Mouse (Mus musculus): ENCODE measurements at regions not wholly inside any gene's neighbourhood (a gene's known extent, or its start where the extent isn't known, plus 50 kb on each side); places are given as distances from the start of the nearest gene placed in this dataset.
A peak's percentile ranks its signal among the peaks of the same experiment; 100 is the strongest.

GRCm38 (mm10) chr15:36399355-36400012, 608.1 kb downstream of the Zfp706 start:
- ATAC-seq (ENCODE audit: low FRiP score, low read depth): 0 out of 2 replicates have a peak, but pooled peaks have one; percentile 54
- Histone ChIP-seq H3K36me3 (no peaks in the 10 kb centered on the region), H3K9ac (no peak overlapping the region), H3K4me1 (peaks cover 19% of the 10 kb centered on the region), H3K27me3 (no peaks in the 10 kb centered on the region), H3K27ac (no peak overlapping the region), H3K4me2 (replicated peaks) (no peak overlapping the region), H3K9me3 (no peaks in the 10 kb centered on the region), H3K4me3 (no peak overlapping the region)
- WGBS: 47% methylated on average over 7 of the region's 7 CpGs

- Histone ChIP-seq H3K9me3 (no peaks in the 10 kb centered on the region), H3K36me3 (no peaks in the 10 kb centered on the region), H3K4me2 (replicated peaks) (no peak overlapping the region), H3K27me3 (no peaks in the 10 kb centered on the region), H3K9ac (no peak overlapping the region), H3K4me3 (no peak overlapping the region), H3K4me1 (peaks cover 19% of the 10 kb centered on the region), H3K27ac (no peak overlapping the region)
- ATAC-seq (ENCODE audit: low FRiP score, low read depth): peak; percentile 32; the same call in 1 of the 2 replicates
- 63% methylated on average over 9 of the region's 9 CpGs for WGBS
Measured at GRCm38 (mm10) chr15:36398099-36398982, 609.2 kb downstream of the Zfp706 start.

- no peak for ATAC-seq (ENCODE audit: low FRiP score, low read depth)
- Histone ChIP-seq H3K4me3 (no peak overlapping the region), H3K36me3 (no peaks in the 10 kb centered on the region), H3K27ac (no peak overlapping the region), H3K9ac (no peak overlapping the region), H3K4me2 (replicated peaks) (no peak overlapping the region), H3K9me3 (no peaks in the 10 kb centered on the region), H3K4me1 (peaks cover 19% of the 10 kb centered on the region), H3K27me3 (no peaks in the 10 kb centered on the region)
- 83% methylated on average over 6 of the region's 6 CpGs for WGBS
Measured at GRCm38 (mm10) chr15:36396791-36397190, 610.8 kb downstream of the Zfp706 start.

- Histone ChIP-seq H3K36me3 (no peaks in the 10 kb centered on the region), H3K4me2 (replicated peaks) (no peak overlapping the region)
Measured at GRCm38 (mm10) chr15:36396245-36396644, 611.3 kb downstream of the Zfp706 start.

GRCm38 (mm10) chr15:36395672-36396050, 611.9 kb downstream of the Zfp706 start:
- WGBS: 44% methylated on average over 4 of the region's 4 CpGs
- H3K4me2 ChIP-seq (replicated peaks): no peak overlapping the region
- H3K9ac ChIP-seq: no peak overlapping the region
- no peak for ATAC-seq (ENCODE audit: low FRiP score, low read depth)
- peaks cover 19% of the 10 kb centered on the region for H3K4me1 ChIP-seq
- H3K27me3 ChIP-seq: no peaks in the 10 kb centered on the region
- no peak overlapping the region for H3K27ac ChIP-seq
- no peaks in the 10 kb centered on the region for H3K9me3 ChIP-seq
- no peaks in the 10 kb centered on the region for H3K36me3 ChIP-seq
- H3K4me3 ChIP-seq: no peak overlapping the region

More at GRCm38 (mm10) chr15:36396245-36396644, 611.3 kb downstream of the Zfp706 start:
- Histone ChIP-seq H3K27ac (no peak overlapping the region), H3K27me3 (no peaks in the 10 kb centered on the region), H3K9me3 (no peaks in the 10 kb centered on the region), H3K4me1 (peaks cover 19% of the 10 kb centered on the region), H3K4me3 (no peak overlapping the region), H3K9ac (no peak overlapping the region)
- no peak for ATAC-seq (ENCODE audit: low FRiP score, low read depth)
- 49% methylated on average over 2 of the region's 2 CpGs for WGBS

GRCm38 (mm10) chr15:36394914-36395671, 612.5 kb downstream of the Zfp706 start:
- no peak for ATAC-seq (ENCODE audit: low FRiP score, low read depth)
- peaks cover 19% of the 10 kb centered on the region for H3K4me1 ChIP-seq
- H3K9ac ChIP-seq: no peak overlapping the region
- no peaks in the 10 kb centered on the region for H3K9me3 ChIP-seq
- no peaks in the 10 kb centered on the region for H3K27me3 ChIP-seq
- WGBS: 72% methylated on average over 8 of the region's 8 CpGs
- H3K4me2 ChIP-seq (replicated peaks): no peak overlapping the region
- H3K36me3 ChIP-seq: no peaks in the 10 kb centered on the region
- no peak overlapping the region for H3K4me3 ChIP-seq
- H3K27ac ChIP-seq: no peak overlapping the region

GRCm38 (mm10) chr15:36389775-36390174, 617.8 kb downstream of the Zfp706 start:
- no peaks in the 10 kb centered on the region for H3K4me1 ChIP-seq
- 57% methylated on average over 4 of the region's 4 CpGs for WGBS
- H3K27me3 ChIP-seq: no peaks in the 10 kb centered on the region
- H3K4me3 ChIP-seq: no peak overlapping the region
- no peak for ATAC-seq (ENCODE audit: low FRiP score, low read depth)
- no peaks in the 10 kb centered on the region for H3K9me3 ChIP-seq
- H3K36me3 ChIP-seq: no peaks in the 10 kb centered on the region
- H3K27ac ChIP-seq: no peak overlapping the region
- no peak overlapping the region for H3K4me2 ChIP-seq (replicated peaks)
- no peak overlapping the region for H3K9ac ChIP-seq

- H3K27me3 ChIP-seq: peaks cover 30% of the 10 kb centered on the region
- 0 out of 2 replicates have a peak overlapping the region, but pooled peaks have one; percentile 19 for H3K9ac ChIP-seq
- 4% methylated on average over 8 of the region's 8 CpGs for WGBS
- no peaks in the 10 kb centered on the region for H3K4me1 ChIP-seq
- peak overlapping the region; percentile 20 for H3K4me3 ChIP-seq
- peak overlapping the region; percentile 49 for H3K4me2 ChIP-seq (replicated peaks)
- no peak for ATAC-seq (ENCODE audit: low FRiP score, low read depth)
- no peak overlapping the region for H3K27ac ChIP-seq
- H3K36me3 ChIP-seq: no peaks in the 10 kb centered on the region
- no peaks in the 10 kb centered on the region; the same call in 1 of the 2 replicates for H3K9me3 ChIP-seq
Measured at GRCm38 (mm10) chr15:36381228-36381671, 626.3 kb downstream of the Zfp706 start.

GRCm38 (mm10) chr15:36380461-36381227, 626.9 kb downstream of the Zfp706 start:
- peak overlapping the region; percentile 49 for H3K4me2 ChIP-seq (replicated peaks)
- H3K36me3 ChIP-seq: no peaks in the 10 kb centered on the region
- no peaks in the 10 kb centered on the region for H3K4me1 ChIP-seq
- no peaks in the 10 kb centered on the region; the same call in 1 of the 2 replicates for H3K9me3 ChIP-seq
- H3K9ac ChIP-seq: no peak overlapping the region
- no peak overlapping the region for H3K27ac ChIP-seq
- WGBS: 8% methylated on average over 17 of the region's 17 CpGs
- H3K27me3 ChIP-seq: peaks cover 30% of the 10 kb centered on the region
- no peak for ATAC-seq (ENCODE audit: low FRiP score, low read depth)
- peak overlapping the region; percentile 20 for H3K4me3 ChIP-seq

GRCm38 (mm10) chr15:36378640-36379039, 628.9 kb downstream of the Zfp706 start:
- peaks cover 19% of the 10 kb centered on the region for H3K4me1 ChIP-seq
- ATAC-seq (ENCODE audit: low FRiP score, low read depth): no peak
- no peak overlapping the region for H3K4me3 ChIP-seq
- H3K9me3 ChIP-seq: no peaks in the 10 kb centered on the region
- 85% methylated on average over 4 of the region's 4 CpGs for WGBS
- no peak overlapping the region for H3K27ac ChIP-seq
- H3K4me2 ChIP-seq (replicated peaks): no peak overlapping the region
- H3K27me3 ChIP-seq: peaks cover 36% of the 10 kb centered on the region
- no peaks in the 10 kb centered on the region for H3K36me3 ChIP-seq
- H3K9ac ChIP-seq: no peak overlapping the region

- no peaks in the 10 kb centered on the region for H3K36me3 ChIP-seq
- WGBS: 67% methylated on average over 6 of the region's 6 CpGs
- ATAC-seq (ENCODE audit: low FRiP score, low read depth): no peak
- H3K9ac ChIP-seq: no peak overlapping the region
- peaks cover 29% of the 10 kb centered on the region for H3K27me3 ChIP-seq
- H3K4me1 ChIP-seq: peaks cover 24% of the 10 kb centered on the region
- H3K4me3 ChIP-seq: no peak overlapping the region
- H3K9me3 ChIP-seq: no peaks in the 10 kb centered on the region
- no peak overlapping the region for H3K27ac ChIP-seq
- H3K4me2 ChIP-seq (replicated peaks): no peak overlapping the region
Measured at GRCm38 (mm10) chr15:36376551-36376950, 631.0 kb downstream of the Zfp706 start.

All from limb, embryonic 13.5 days (tissue).